Mouse (Mus musculus) thymus, postnatal 4 days (tissue): Measurements from ENCODE around the gene Mta3.
A peak's percentile ranks its signal among the peaks of the same experiment; 100 is the strongest.

Experiments
- DNase-seq: peaks from one replicate; pipeline ENCODE4 v3.0.0; 2021

Mta3 gene

GRCm38 (mm10) chr17:83767064-83767463 is 61.1 kb downstream of the Mta3 start:
- no peak for DNase-seq

- peak; percentile 44 for DNase-seq
These were observed 62.3 kb downstream of the Mta3 start for GRCm38 (mm10) chr17:83768309-83768708.

GRCm38 (mm10) chr17:83770371-83770770 is 64.4 kb downstream of the Mta3 start:
- DNase-seq = no peak

GRCm38 (mm10) chr17:83770931-83771330 is 65.0 kb downstream of the Mta3 start:
- no peak for DNase-seq

- no peak for DNase-seq
These were observed 66.1 kb downstream of the Mta3 start for GRCm38 (mm10) chr17:83772110-83772509.

GRCm38 (mm10) chr17:83772711-83773110 is 66.7 kb downstream of the Mta3 start:
- peak; percentile 75 for DNase-seq

GRCm38 (mm10) chr17:83776965-83777364 is 71.0 kb downstream of the Mta3 start:
- no peak for DNase-seq

- no peak for DNase-seq
These were observed 71.6 kb downstream of the Mta3 start for GRCm38 (mm10) chr17:83777462-83778051.

GRCm38 (mm10) chr17:83780228-83780627 is 74.3 kb downstream of the Mta3 start:
- DNase-seq = no peak

- DNase-seq = no peak
These were observed 76.8 kb downstream of the Mta3 start for GRCm38 (mm10) chr17:83782740-83783139.

GRCm38 (mm10) chr17:83786418-83786817 is 80.5 kb downstream of the Mta3 start:
- DNase-seq = no peak

- no peak for DNase-seq
These were observed 84.2 kb downstream of the Mta3 start for GRCm38 (mm10) chr17:83790158-83790557.

- DNase-seq = no peak
These were observed 86.4 kb downstream of the Mta3 start for GRCm38 (mm10) chr17:83792388-83792787.

GRCm38 (mm10) chr17:83795121-83795520 is 89.2 kb downstream of the Mta3 start:
- no peak for DNase-seq

GRCm38 (mm10) chr17:83799506-83800050 is 93.6 kb downstream of the Mta3 start:
- no peak for DNase-seq

- DNase-seq = no peak
These were observed 98.0 kb downstream of the Mta3 start for GRCm38 (mm10) chr17:83803987-83804386.

- DNase-seq = no peak
These were observed 99.1 kb downstream of the Mta3 start for GRCm38 (mm10) chr17:83805078-83805477.

GRCm38 (mm10) chr17:83807345-83807744 is 101.4 kb downstream of the Mta3 start:
- DNase-seq = peak; percentile 35

GRCm38 (mm10) chr17:83807778-83808398 is 101.9 kb downstream of the Mta3 start:
- peak; percentile 81 for DNase-seq

- no peak for DNase-seq
These were observed 102.6 kb downstream of the Mta3 start for GRCm38 (mm10) chr17:83808476-83809098.

- DNase-seq = no peak
These were observed 103.3 kb downstream of the Mta3 start for GRCm38 (mm10) chr17:83809197-83809829.

GRCm38 (mm10) chr17:83810285-83810684 is 104.3 kb downstream of the Mta3 start:
- no peak for DNase-seq

GRCm38 (mm10) chr17:83812200-83812944 is 106.4 kb downstream of the Mta3 start:
- no peak for DNase-seq
